Mouse (Mus musculus) MEL (cell line): ENCODE measurements around the gene Cdk20.

Experiments
- CTCF ChIP-seq, 3 experiments: IDR thresholded peaks in 2 of 3; conservative IDR thresholded peaks in 1 of 3; 2 replicates each; pipeline ENCODE4 v1.5.1; 2011 to 2012; ENCODE audit warnings: low read length in 3 of 3, low read depth in 2 of 3, mild to moderate bottlenecking in 2 of 3, improper control_type of control experiment in 1 of 3, inconsistent platforms in 1 of 3, mixed read lengths in 1 of 3, moderate library complexity in 1 of 3; ENCODE audit not compliant: control insufficient read depth in 1 of 3, insufficient read depth in 1 of 3, poor library complexity in 1 of 3, severe bottlenecking in 1 of 3
- POLR2AphosphoS5 ChIP-seq: IDR thresholded peaks from 2 replicates; pipeline ENCODE4 v1.6.1; 2012; ENCODE audit warnings: low read depth, borderline replicate concordance, mild to moderate bottlenecking, inconsistent platforms, low read length, moderate library complexity, mixed read lengths

- no peak for TF ChIP-seq POLR2AphosphoS5
- no peak for TF ChIP-seq CTCF (IDR thresholded peaks at IDR 0.05 in 2 of 3, conservative IDR thresholded peaks at IDR 0.05 in 1 of 3; ENCODE audit: control insufficient read depth in 1 of 3, insufficient read depth in 1 of 3, low read depth in 2 of 3, low read length in 3 of 3, poor library complexity in 1 of 3, severe bottlenecking in 1 of 3)
These were observed 13.3 kb downstream of the Cdk20 start for GRCm38 (mm10) chr13:64445254-64445920.
